Mouse (Mus musculus) telencephalon, adult 2 months (tissue): ENCODE results near the gene Dnhd1.
"Not testable (repeated sequence)": the region's sequence is repeated elsewhere in the genome, so short reads cannot be mapped to it uniquely, and the experiment has no call there.

ENCODE experiments used
- DNase-seq: peaks from one replicate; pipeline ENCODE4 v3.0.0-alpha.2; 2011; ENCODE audit warnings: low read depth, low spot score

Dnhd1 gene

GRCm38 (mm10) chr7:105740089-105740795 lies 89.6 kb downstream of the Dnhd1 start:
- DNase-seq: no peak

- DNase-seq: no peak
These were observed 90.2 kb downstream of the Dnhd1 start for GRCm38 (mm10) chr7:105740851-105741250.

GRCm38 (mm10) chr7:105741978-105742377 lies 91.4 kb downstream of the Dnhd1 start:
- no peak for DNase-seq

GRCm38 (mm10) chr7:105742539-105743215 lies 92.0 kb downstream of the Dnhd1 start:
- DNase-seq: not testable (repeated sequence)

GRCm38 (mm10) chr7:105743246-105743925 lies 92.8 kb downstream of the Dnhd1 start:
- not testable (repeated sequence) for DNase-seq

- peak; percentile 82 for DNase-seq
These were observed 93.4 kb downstream of the Dnhd1 start, which contains the start of gene Taf10 for GRCm38 (mm10) chr7:105743926-105744590. TSS of gene Taf10 (minus strand) at chr7:105744361.

- no peak for DNase-seq
These were observed 97.1 kb downstream of the Dnhd1 start for GRCm38 (mm10) chr7:105747776-105748175.

- DNase-seq: peak; percentile 95
These were observed 101.1 kb downstream of the Dnhd1 start, which contains the start of gene Tpp1 for GRCm38 (mm10) chr7:105751491-105752433. TSS of gene Tpp1 (minus strand) at chr7:105752235.

- DNase-seq: no peak
These were observed 102.1 kb downstream of the Dnhd1 start for GRCm38 (mm10) chr7:105752716-105753115.

GRCm38 (mm10) chr7:105753281-105753680 lies 102.7 kb downstream of the Dnhd1 start:
- DNase-seq: no peak

GRCm38 (mm10) chr7:105761813-105762484 lies 111.3 kb downstream of the Dnhd1 start:
- no peak for DNase-seq

- DNase-seq: no peak
These were observed 112.1 kb downstream of the Dnhd1 start for GRCm38 (mm10) chr7:105762517-105763270.

- DNase-seq: no peak
These were observed 113.7 kb downstream of the Dnhd1 start for GRCm38 (mm10) chr7:105764331-105764730.

GRCm38 (mm10) chr7:105767729-105768165 lies 117.1 kb downstream of the Dnhd1 start:
- DNase-seq: no peak

GRCm38 (mm10) chr7:105769959-105770358 lies 119.3 kb downstream of the Dnhd1 start:
- no peak for DNase-seq
